Mouse (Mus musculus) monocyte, adult 2 months (primary cell): ENCODE measurements around the gene Hsh2d.

ENCODE experiments used
- DNase-seq, 2 experiments: peaks; one replicate each; pipeline ENCODE4 v3.0.0; 2022; ENCODE audit warnings: low spot score in 2 of 2, low read depth in 1 of 2

Hsh2d gene

DNA sequence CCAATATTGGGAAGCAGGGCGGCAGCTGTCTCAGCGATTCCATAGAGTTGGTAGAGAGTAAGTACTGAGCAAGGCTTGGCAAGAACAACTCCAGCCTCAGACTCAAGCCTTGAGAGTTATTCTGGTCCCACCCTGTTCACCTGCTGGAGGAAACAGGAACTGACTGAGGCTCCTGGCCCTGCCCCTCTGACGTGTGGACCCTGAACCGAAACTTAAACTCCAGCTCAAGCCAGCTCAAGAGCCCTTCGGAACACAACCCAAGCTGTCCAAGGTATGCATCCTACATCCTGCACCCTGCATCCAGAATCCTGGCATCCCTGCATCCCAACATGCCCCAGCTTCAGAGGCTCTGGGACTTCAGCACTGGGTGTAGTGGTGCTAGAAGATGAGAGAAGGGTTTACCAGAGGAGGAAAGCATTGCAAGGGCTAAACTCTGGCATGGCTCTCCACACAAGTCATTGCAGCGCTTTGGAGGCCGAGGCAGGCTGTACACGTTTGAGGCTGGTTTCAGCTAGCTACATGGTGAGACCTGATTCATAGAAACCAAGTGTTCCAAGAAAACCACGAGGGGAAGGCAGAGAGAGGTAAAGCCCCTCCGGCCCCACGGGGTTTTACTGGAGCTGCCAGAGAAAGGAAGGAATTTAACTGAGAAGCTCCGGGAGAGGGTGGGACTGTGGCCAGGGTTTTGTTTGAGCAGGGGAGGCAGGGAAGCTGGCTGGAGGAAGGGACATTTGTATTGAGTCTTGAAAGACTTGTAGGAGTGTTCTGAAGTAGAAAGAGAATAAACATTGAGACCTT is at the start of gene Hsh2d:
Hsh2d (plus strand) TSS at position 222 of the 798 bp plus-strand sequence.
- DNase-seq = peak in 1 of 2 experiments; percentile 38

DNA sequence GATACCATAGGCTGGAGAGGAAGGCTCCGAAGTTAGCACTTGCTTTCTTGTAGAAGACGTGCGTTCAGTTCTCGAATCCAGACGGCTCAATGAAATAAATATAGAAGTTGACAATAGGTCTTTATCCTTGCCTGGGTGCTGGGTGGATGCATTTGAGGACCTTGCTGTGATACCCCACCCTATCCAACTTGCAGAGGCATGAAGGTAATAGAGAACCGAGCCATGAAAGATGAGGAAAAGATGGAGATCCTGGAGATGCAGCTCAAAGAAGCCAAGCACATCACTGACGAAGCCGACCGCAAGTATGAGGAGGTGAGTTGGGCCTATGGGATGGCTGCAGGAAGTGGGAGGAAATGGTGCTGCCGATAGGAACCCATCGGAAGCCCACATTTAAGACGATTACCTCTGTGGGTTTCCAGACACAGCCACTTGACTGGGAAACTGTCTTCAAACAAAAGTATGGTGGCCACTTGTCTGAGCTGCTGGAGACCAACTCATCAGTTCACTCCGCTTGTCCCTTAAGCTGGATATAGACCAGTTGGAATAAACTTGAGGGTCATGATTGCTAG is 46.1 kb upstream of the Hsh2d start:
- no peak for DNase-seq

DNA sequence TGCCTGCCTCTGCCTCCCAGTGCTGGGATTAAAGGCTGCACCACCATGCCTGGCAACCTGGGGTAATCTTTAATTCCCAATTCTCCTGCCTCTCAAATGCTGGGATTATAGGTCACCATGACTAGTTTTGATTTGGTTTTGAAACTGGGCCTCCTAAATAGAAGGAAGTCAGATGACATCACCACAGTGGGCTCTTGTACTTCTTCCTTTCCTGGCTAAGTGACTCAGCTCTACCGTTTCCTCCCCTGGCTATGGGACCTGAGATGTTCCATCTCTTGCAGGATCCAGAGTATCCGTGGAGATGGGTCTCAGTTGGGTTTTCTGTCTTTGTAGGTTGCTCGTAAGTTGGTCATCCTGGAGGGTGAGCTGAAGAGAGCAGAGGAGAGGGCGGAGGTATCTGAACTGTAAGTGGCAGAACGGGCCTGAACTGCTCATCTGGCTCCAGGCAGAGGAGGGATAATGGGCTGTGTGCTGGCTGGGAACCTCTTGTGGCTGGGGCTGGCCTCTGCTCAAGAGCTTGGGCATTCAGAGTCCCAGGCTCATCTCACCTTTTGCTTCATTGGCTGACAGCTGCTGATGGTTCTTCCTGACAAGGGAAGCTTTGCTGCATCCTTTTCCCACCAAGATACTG is 45.0 kb upstream of the Hsh2d start:
- DNase-seq = no peak

DNA sequence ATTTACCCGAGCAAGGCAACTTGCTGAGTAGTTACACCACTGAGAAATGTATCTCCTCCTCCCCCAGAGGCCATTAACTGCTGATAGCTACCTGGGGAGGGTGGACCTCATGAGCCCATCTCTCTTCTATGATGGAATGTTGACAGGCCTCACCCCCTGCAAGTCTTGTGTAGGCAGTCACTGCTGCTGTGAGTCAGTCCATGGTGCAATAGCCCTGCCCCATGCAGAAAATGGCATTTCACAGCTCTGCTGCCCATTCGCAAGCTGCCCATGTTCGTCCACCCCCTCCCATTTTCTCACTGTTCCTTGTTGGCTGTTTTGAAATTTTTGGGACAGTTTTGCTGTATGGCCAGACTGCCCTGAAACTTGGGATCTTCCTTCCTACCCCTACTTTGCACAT is 43.9 kb upstream of the Hsh2d start:
- no peak for DNase-seq

DNA sequence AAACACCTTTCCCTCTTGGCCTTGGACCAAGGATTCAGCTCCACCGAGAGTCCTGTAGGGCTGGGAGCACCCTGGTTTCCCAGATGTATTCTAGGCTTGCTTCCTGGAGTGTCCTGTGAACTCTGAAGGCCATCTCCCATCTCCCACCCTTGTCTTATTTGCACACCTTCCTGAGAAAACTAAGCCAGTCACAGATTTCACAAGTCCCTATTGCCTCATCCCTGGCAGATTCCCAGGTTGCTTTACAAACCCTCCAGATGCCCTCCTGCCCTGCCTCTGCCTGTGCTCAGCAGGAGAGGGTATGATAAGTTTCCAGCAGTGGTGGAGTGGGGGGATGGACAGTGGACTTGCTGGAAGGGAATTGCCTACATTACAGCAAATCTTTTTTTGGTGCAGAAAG is 43.4 kb upstream of the Hsh2d start:
- no peak for DNase-seq

DNA sequence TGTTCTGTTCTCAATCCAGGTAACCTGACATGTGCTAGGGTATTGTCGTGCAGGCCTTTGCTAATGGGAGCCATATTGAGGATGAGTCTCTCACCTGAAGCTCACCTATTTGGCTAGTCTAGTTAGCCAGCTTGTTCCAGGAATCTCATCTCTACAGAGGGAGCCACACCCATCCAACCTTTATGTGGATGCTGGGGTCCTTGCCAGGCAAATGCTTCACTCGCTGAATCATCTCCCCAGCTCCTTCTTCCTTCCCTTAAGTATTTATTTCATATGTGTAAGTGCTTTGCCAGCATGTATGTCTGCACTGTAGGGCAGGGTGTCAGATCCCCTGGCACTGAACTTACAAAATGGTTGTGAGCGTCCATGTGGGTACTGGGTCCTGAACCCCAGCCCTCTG is 42.9 kb upstream of the Hsh2d start:
- DNase-seq = no peak

DNA sequence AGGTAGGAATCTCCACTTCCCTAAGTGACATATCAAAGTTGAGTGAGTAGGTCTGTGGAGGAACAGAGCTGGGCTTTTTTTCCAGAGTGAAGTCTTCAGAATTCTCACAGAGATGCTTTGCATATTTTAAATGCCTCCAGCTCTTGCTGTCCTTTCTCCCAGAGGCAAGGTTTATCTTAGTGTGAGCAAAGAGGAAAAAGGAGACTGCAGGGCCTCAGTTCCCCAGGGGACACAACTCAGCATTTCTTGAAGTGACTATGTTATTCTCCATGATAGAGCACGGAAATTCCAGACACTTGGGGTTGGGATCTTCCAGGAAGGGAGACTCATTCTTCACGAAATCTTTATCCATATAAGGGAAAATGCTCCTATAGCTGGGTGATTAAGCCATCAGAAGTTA is 42.2 kb upstream of the Hsh2d start:
- DNase-seq = no peak

GRCm38 (mm10) chr8:72149056-72149455 is 40.4 kb upstream of the Hsh2d start:
- DNase-seq = no peak

- no peak for DNase-seq
Measured at GRCm38 (mm10) chr8:72151418-72152078, 37.9 kb upstream of the Hsh2d start.

DNA sequence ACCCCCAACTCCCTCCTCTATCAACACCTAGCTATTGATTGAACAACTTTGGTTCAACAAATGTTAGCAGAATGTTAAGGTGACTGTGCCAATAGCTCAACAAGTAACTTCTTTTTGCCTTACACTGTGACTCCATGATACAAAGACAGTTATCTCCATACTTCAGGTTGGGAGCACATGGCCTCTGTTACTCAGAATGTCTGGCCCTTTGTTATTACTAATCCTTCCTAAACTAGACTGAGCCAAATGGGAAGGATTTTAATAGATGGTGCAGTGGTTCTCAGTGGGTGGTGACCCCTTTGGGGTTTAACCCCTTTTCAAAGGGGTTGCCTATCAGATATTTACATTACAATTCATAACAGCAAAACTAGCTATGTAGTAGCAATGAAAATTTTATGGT is 36.1 kb upstream of the Hsh2d start:
- DNase-seq = no peak

GRCm38 (mm10) chr8:72158096-72158495 is 31.3 kb upstream of the Hsh2d start:
- no peak for DNase-seq

DNA sequence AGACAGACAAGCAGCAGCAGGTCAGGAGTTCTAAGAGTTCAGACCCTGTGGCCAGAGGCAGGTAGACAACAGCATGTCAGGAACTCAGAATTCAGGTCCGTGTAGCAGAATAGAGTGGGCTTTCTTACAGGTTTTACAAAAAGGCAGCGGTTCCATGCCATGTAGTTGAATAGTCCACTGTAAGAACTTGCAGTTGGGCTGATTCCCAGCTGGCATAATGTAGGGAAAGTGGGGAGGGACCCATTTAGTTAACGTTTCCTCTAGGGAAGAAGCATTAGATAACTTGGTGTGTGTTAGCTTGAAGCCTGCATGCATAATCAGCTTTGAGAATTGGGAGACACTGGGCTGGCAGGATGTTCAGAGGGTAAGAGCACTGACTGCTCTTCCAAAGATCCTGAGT is 30.7 kb upstream of the Hsh2d start:
- no peak for DNase-seq

DNA sequence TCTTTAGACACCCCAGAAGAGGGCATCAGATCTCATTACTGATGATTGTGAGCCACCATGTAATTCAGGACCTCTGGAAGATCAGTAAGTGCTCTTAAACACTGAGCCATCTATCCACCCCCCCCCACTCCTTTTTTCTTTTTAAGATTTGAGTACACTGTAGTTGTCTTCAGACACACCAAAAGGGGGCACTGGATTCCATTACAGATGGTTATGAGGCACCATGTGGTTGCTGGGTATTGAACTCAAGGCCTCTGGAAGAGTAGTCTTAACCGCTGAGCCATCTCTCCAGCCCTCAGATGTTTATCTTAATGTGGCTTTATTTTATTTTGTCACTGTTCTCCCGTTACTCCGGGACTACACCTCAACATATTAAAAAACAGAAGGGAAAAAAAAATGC is 29.4 kb upstream of the Hsh2d start:
- no peak for DNase-seq

GRCm38 (mm10) chr8:72160707-72161697 is 28.4 kb upstream of the Hsh2d start, which contains the start of gene Rab8a:
Gene Rab8a (plus strand): TSS chr8:72161200.
- DNase-seq = peak; percentile 100

DNA sequence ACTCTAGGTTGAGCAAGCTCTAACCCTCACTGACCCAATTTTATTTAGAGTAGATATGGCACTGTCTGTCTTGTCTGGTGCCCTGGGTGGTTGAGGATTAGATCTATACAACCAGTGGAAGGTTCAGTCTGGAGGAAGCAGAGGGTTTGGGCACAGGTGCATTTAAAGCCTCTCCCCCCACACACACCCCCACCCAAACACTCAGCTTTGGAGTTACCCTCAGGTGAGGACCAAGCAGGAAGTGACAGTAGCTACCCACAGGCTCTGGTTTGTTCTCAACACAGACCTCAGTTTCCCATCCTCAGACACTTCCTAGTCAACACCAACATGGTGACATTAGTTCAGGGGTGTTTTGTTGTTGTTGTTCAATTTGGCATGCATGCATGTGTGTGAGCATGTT is 26.6 kb upstream of the Hsh2d start:
- DNase-seq = no peak

GRCm38 (mm10) chr8:72169098-72169668 is 20.3 kb upstream of the Hsh2d start:
- DNase-seq = peak; percentile 67 to 72

DNA sequence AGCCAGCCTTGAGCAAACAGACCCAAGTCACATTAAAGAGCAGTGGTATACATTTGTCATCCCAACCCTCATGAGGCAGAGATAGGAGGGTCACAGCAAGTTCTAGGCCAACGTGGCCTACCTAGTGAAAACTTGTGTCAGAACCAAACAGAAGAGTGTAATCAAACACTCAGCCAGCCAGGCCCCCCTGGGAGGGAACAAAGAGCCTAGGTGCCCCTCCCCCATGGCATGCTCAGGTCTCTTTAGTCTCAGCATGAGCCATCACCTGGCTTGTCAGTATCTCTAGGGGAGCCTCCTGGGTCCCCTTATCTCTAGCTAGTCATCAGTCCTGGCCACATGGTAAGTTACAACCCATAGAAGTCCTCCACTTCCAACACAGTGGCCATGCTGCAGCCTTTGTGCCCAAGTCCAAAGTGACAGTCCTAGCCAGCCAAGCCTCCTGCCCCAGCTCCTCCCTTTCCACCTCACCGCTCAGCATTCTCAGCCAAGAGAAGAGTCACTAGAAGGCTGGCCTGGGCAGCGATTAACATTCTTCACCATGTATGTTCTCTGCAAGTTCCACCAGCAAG is 19.7 kb upstream of the Hsh2d start:
- no peak for DNase-seq

DNA sequence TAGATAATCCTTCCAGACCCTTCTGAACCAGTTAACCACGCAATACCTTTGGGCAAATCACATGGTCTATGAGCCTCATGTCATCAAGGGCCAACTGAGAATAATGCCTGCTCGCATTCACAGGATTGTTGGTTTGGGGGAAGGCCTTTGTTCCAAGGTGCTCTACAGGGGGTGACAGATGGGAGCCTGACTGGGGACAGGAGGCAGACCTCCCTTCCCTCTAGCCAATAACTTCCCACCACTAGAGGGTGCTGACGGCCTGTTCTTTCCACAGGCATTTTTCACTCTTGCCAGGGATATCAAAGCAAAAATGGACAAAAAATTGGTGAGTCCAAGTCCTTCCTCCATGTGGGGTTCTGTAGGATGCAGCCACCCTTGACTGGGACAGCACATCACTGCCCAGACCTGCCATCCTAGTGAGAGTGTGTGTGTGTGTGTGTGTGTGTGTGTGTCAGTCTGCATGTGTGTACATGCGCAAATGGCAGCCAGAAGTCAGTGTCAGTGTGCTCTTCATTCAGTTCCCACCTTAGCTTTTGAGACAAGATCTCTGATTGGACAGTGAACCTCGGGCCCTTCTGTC is 12.0 kb upstream of the Hsh2d start:
- peak; percentile 22 to 53 for DNase-seq

- peak in 1 of 2 experiments; percentile 43 for DNase-seq
Measured at GRCm38 (mm10) chr8:72183554-72184202, 5.8 kb upstream of the Hsh2d start.
